Mouse (Mus musculus) G1E-ER4 (cell line): ENCODE measurements around the gene Srp72. TPM values are rescaled to one million over a fixed set of nuclear protein-coding genes. Genes with fewer than 3 reads are reported as not detected.

Experiments used
- GATA1 ChIP-seq: IDR thresholded peaks from one replicate; pipeline ENCODE4 v1.8.0; 2012; ENCODE audit warnings: low read length, inconsistent platforms
- polyA plus RNA-seq: library from polyadenylated mRNA; stranded (reverse); fragments of >175 nt; gene quantifications from 2 replicates; pipeline ENCODE4 v1.2.3, GENCODE M21; 2012

The Srp72 gene
- polyA plus RNA-seq, 1 experiment, result 83.0 TPM

GRCm38 (mm10) chr5:76954271-76954900 lies 20.1 kb upstream of the Srp72 start:
- no peak for TF ChIP-seq GATA1

GRCm38 (mm10) chr5:76955474-76955873 lies 19.0 kb upstream of the Srp72 start:
- TF ChIP-seq GATA1, result no peak

- no peak for TF ChIP-seq GATA1
These were observed 16.5 kb upstream of the Srp72 start for GRCm38 (mm10) chr5:76957954-76958353.

- TF ChIP-seq GATA1, result no peak
These were observed 14.9 kb upstream of the Srp72 start for GRCm38 (mm10) chr5:76959587-76959986.

- no peak for TF ChIP-seq GATA1
These were observed 11.9 kb upstream of the Srp72 start for GRCm38 (mm10) chr5:76962545-76962944.

- no peak for TF ChIP-seq GATA1
These were observed 9.8 kb upstream of the Srp72 start for GRCm38 (mm10) chr5:76964651-76965050.

GRCm38 (mm10) chr5:76969250-76969649 lies 5.2 kb upstream of the Srp72 start:
- TF ChIP-seq GATA1, result no peak

GRCm38 (mm10) chr5:76973488-76973887 lies 995 bp upstream of the Srp72 start:
- TF ChIP-seq GATA1, result no peak

GRCm38 (mm10) chr5:76974207-76974553 lies 303 bp upstream of the Srp72 start:
- no peak for TF ChIP-seq GATA1

GRCm38 (mm10) chr5:76975736-76976135 lies 1.3 kb downstream of the Srp72 start:
- no peak for TF ChIP-seq GATA1

GRCm38 (mm10) chr5:76984015-76984414 lies 9.5 kb downstream of the Srp72 start:
- TF ChIP-seq GATA1, result no peak

- TF ChIP-seq GATA1, result no peak
These were observed 16.3 kb downstream of the Srp72 start for GRCm38 (mm10) chr5:76990789-76991188.

GRCm38 (mm10) chr5:76993174-76993814 lies 18.8 kb downstream of the Srp72 start:
- TF ChIP-seq GATA1, result no peak

GRCm38 (mm10) chr5:76998416-76998815 lies 23.9 kb downstream of the Srp72 start:
- no peak for TF ChIP-seq GATA1

- TF ChIP-seq GATA1, result no peak
These were observed 26.7 kb downstream of the Srp72 start for GRCm38 (mm10) chr5:77001192-77001591.

GRCm38 (mm10) chr5:77004051-77004821 lies 29.8 kb downstream of the Srp72 start, which contains the start of gene Arl9:
Gene Arl9 (plus strand): TSS chr5:77004055.
- TF ChIP-seq GATA1, result no peak
